8 mouse cellular contexts compared by ENCODE assay signal in genomic region chr6:51362475-51363226, GRCm38 (mm10).
DNase-seq lines count a peak whose midpoint lies in the region; ATAC-seq and TF ChIP-seq lines count a peak whose summit lies in the region.

No protein-coding gene starts in this region.

- DNase-seq in adrenal gland, adult (ENCODE audit: inconsistent age in 2 of 2, low spot score in 1 of 2): peak; percentile 71 to 93
- DNase-seq in embryo, embryonic 11.5 days (ENCODE audit: low read depth, low spot score): peak; percentile 55
- peak; percentile 89 for DNase-seq in left cerebral cortex, postnatal 4 days
- DNase-seq in skeletal muscle tissue, adult 2 months (ENCODE audit: low read depth, low spot score): peak; percentile 40

- peak overlapping the region; percentile 57 for H3K4me2 ChIP-seq in intestine, postnatal 0 days (replicated peaks; ENCODE audit: low read depth)
- peak overlapping the region; percentile 32 for H3K4me2 ChIP-seq in midbrain, embryonic 12.5 days (replicated peaks)

- no peak overlapping the region for H3K4me3 ChIP-seq in intestine, postnatal 0 days (ENCODE audit: low read depth, low read length)
- H3K4me3 ChIP-seq in midbrain, embryonic 12.5 days: peak overlapping the region; percentile 18; the same call in 1 of the 2 replicates

- H3K4me1 ChIP-seq in intestine, postnatal 0 days (replicated peaks; ENCODE audit: control insufficient read depth, insufficient read depth, low read length): no peaks in the 10 kb centered on the region
- peaks cover 4% of the 10 kb centered on the region for H3K4me1 ChIP-seq in midbrain, embryonic 12.5 days

- no peaks in the 10 kb centered on the region for H3K9me3 ChIP-seq in intestine, postnatal 0 days (ENCODE audit: control insufficient read depth)
- H3K9me3 ChIP-seq in midbrain, embryonic 12.5 days: no peaks in the 10 kb centered on the region

- ATAC-seq in granulocyte monocyte progenitor cell, adult 5-6 weeks (replicated peaks; ENCODE audit: poor library complexity, severe bottlenecking): peak; percentile 97
- ATAC-seq in intestine, postnatal 0 days: peak; percentile 73
- ATAC-seq in midbrain, embryonic 12.5 days (ENCODE audit: low FRiP score, low read depth): peak; percentile 65; the same call in 1 of the 2 replicates
- ATAC-seq in erythroid progenitor cell, adult 5-6 weeks (replicated peaks; ENCODE audit: low FRiP score, poor library complexity, severe bottlenecking): no peak

- H3K9ac ChIP-seq in intestine, postnatal 0 days (ENCODE audit: low read depth, low read length): no peak overlapping the region
- no peak overlapping the region for H3K9ac ChIP-seq in midbrain, embryonic 12.5 days (replicated peaks)

- intact Hi-C loops in left cerebral cortex, postnatal 4 days (cut with DNase I): loop anchor here (5.0 kb wide), 1 partner anchor 150 kb away; no protein-coding TSS in a partner anchor

- H3K27ac ChIP-seq in intestine, postnatal 0 days (ENCODE audit: low read depth, low read length): no peak overlapping the region
- H3K27ac ChIP-seq in midbrain, embryonic 12.5 days (replicated peaks): no peak overlapping the region

- H3K36me3 ChIP-seq in intestine, postnatal 0 days (ENCODE audit: control insufficient read depth, insufficient read depth): no peaks in the 10 kb centered on the region
- no peaks in the 10 kb centered on the region for H3K36me3 ChIP-seq in midbrain, embryonic 12.5 days

- 7% methylated on average over 15 of the region's 15 CpGs for WGBS in intestine, postnatal 0 days
- WGBS in midbrain, embryonic 12.5 days: 3% methylated on average over 15 of the region's 15 CpGs

- H3K27me3 ChIP-seq in intestine, postnatal 0 days (replicated peaks; ENCODE audit: control insufficient read depth, insufficient read depth, low read length): no peaks in the 10 kb centered on the region
- peaks cover 4% of the 10 kb centered on the region; the same call in 1 of the 2 replicates for H3K27me3 ChIP-seq in midbrain, embryonic 12.5 days

- TF ChIP-seq CTCF in intestine, postnatal 0 days (IDR thresholded peaks at IDR 0.05; ENCODE audit: low read depth): peak; percentile 79
